Mouse (Mus musculus) embryonic fibroblast, embryonic 13.5 days (primary cell): ENCODE measurements around the gene Micall2.

Experiments
- CTCF ChIP-seq: IDR thresholded peaks from 2 replicates; pipeline ENCODE4 v1.5.1; 2011; ENCODE audit warnings: mild to moderate bottlenecking, control low read depth, low read length, moderate library complexity, borderline replicate concordance; ENCODE audit not compliant: insufficient read depth
- POLR2A ChIP-seq: IDR thresholded peaks from 2 replicates; pipeline ENCODE4 v1.6.1; 2011; ENCODE audit warnings: low read depth, mild to moderate bottlenecking, control low read depth, low read length, moderate library complexity

GRCm38 (mm10) chr5:139690791-139691190 is 45.3 kb downstream of the Micall2 start:
- TF ChIP-seq POLR2A (no peak), CTCF (no peak)
